Mouse (Mus musculus) MEL (cell line): ENCODE measurements around the gene Kcnab1. TPM values are rescaled to one million over a fixed set of nuclear protein-coding genes. Genes with fewer than 3 reads are reported as not detected.
A peak's percentile ranks its signal among the peaks of the same experiment; 100 is the strongest.

Experiments
- DNase-seq: peaks from one replicate; pipeline ENCODE4 v3.0.0; 2011; ENCODE audit warnings: low read depth, low spot score
- H3K27ac ChIP-seq: 2 replicates; pipeline ENCODE4 v1.5.1; 2012; ENCODE audit warnings: low read depth, mild to moderate bottlenecking, control low read depth, low read length, moderate library complexity; ENCODE audit not compliant: control insufficient read depth
- H3K27me3 ChIP-seq, 2 experiments: fragments of 150-350 bp in 1 of 2; sonication (generic) in 1 of 2; 2 replicates each; pipeline ENCODE4 v1.6.1; 2012; ENCODE audit warnings: low read length in 2 of 2, mild to moderate bottlenecking in 2 of 2, improper control_type of control experiment in 1 of 2, moderate library complexity in 1 of 2; ENCODE audit not compliant: insufficient read depth in 2 of 2, control insufficient read depth in 1 of 2
- H3K36me3 ChIP-seq, 2 experiments: 2 replicates each; pipeline ENCODE4 v1.6.1; 2012 to 2014; ENCODE audit warnings: low read length in 2 of 2, improper control_type of control experiment in 1 of 2, inconsistent platforms in 1 of 2, mild to moderate bottlenecking in 1 of 2; ENCODE audit not compliant: insufficient read depth in 2 of 2, control insufficient read depth in 1 of 2
- H3K4me1 ChIP-seq, 2 experiments: fragments of 150-350 bp in 1 of 2; sonication (generic) in 1 of 2; 2 replicates each; pipeline ENCODE4 v1.6.1; 2012; ENCODE audit warnings: low read length in 2 of 2, improper control_type of control experiment in 1 of 2, mild to moderate bottlenecking in 1 of 2; ENCODE audit not compliant: insufficient read depth in 2 of 2, control insufficient read depth in 1 of 2
- H3K4me3 ChIP-seq, 2 experiments: fragments of 150-350 bp in 1 of 2; sonication (generic) in 1 of 2; 2 replicates each; pipeline ENCODE4 v1.5.1; 2012; ENCODE audit warnings: low read depth in 2 of 2, low read length in 2 of 2, mild to moderate bottlenecking in 2 of 2, moderate library complexity in 2 of 2, control low read depth in 1 of 2, improper control_type of control experiment in 1 of 2; ENCODE audit not compliant: control insufficient read depth in 1 of 2, insufficient read depth in 1 of 2
- H3K79me2 ChIP-seq: 2 replicates; pipeline ENCODE4 v1.6.1; 2012; ENCODE audit warnings: mild to moderate bottlenecking, low read length, moderate library complexity; ENCODE audit not compliant: control insufficient read depth, poor library complexity, insufficient read depth
- H3K9ac ChIP-seq: 2 replicates; pipeline ENCODE4 v1.6.1; 2012; ENCODE audit warnings: low read depth, mild to moderate bottlenecking, control low read depth, low read length, moderate library complexity; ENCODE audit not compliant: control insufficient read depth, poor library complexity, severe bottlenecking
- H3K9me3 ChIP-seq: fragments of 150-350 bp; sonication (generic); replicated peaks from 2 replicates; pipeline ENCODE4 v1.6.1; 2012; ENCODE audit warnings: mild to moderate bottlenecking, low read length, improper control_type of control experiment, moderate library complexity; ENCODE audit not compliant: insufficient read depth
- CHD1 ChIP-seq: IDR thresholded peaks from 2 replicates; pipeline ENCODE4 v1.6.1; 2012; ENCODE audit warnings: low read depth, mild to moderate bottlenecking, inconsistent platforms, low read length, improper control_type of control experiment
- CHD2 ChIP-seq: IDR thresholded peaks from 2 replicates; pipeline ENCODE4 v1.6.1; 2011; ENCODE audit warnings: low read length, improper control_type of control experiment
- CTCF ChIP-seq, 3 experiments: IDR thresholded peaks in 2 of 3; conservative IDR thresholded peaks in 1 of 3; 2 replicates each; pipeline ENCODE4 v1.5.1; 2011 to 2012; ENCODE audit warnings: low read length in 3 of 3, low read depth in 2 of 3, mild to moderate bottlenecking in 2 of 3, improper control_type of control experiment in 1 of 3, inconsistent platforms in 1 of 3, mixed read lengths in 1 of 3, moderate library complexity in 1 of 3; ENCODE audit not compliant: control insufficient read depth in 1 of 3, insufficient read depth in 1 of 3, poor library complexity in 1 of 3, severe bottlenecking in 1 of 3
- E2F4 ChIP-seq: IDR thresholded peaks from 2 replicates; pipeline ENCODE4 v1.6.1; 2011; ENCODE audit warnings: low read depth, low read length, improper control_type of control experiment, borderline replicate concordance
- EP300 ChIP-seq, 2 experiments: IDR thresholded peaks; 2 replicates each; pipeline ENCODE4 v1.6.1; 2011; ENCODE audit warnings: improper control_type of control experiment in 2 of 2, low read length in 2 of 2, low read depth in 1 of 2, mild to moderate bottlenecking in 1 of 2
- ETS1 ChIP-seq: IDR thresholded peaks from 2 replicates; pipeline ENCODE4 v1.6.1; 2012; ENCODE audit warnings: low read depth, mild to moderate bottlenecking, inconsistent platforms, low read length, improper control_type of control experiment, moderate library complexity
- HCFC1 ChIP-seq: IDR thresholded peaks from 2 replicates; pipeline ENCODE4 v1.6.1; 2012; ENCODE audit warnings: low read depth, mild to moderate bottlenecking, inconsistent platforms, low read length, improper control_type of control experiment, moderate library complexity
- JUND ChIP-seq: IDR thresholded peaks from 2 replicates; pipeline ENCODE4 v1.6.1; 2011; ENCODE audit warnings: low read depth, mild to moderate bottlenecking, improper control_type of control experiment, low read length
- KAT2A ChIP-seq: conservative IDR thresholded peaks from 2 replicates; pipeline ENCODE4 v1.6.1; 2012; ENCODE audit warnings: low read depth, low read length, improper control_type of control experiment, inconsistent platforms
- MAFK ChIP-seq: IDR thresholded peaks from 2 replicates; pipeline ENCODE4 v1.6.1; 2011; ENCODE audit warnings: low read depth, mild to moderate bottlenecking, low read length, improper control_type of control experiment, borderline replicate concordance
- MAX ChIP-seq: IDR thresholded peaks from 2 replicates; pipeline ENCODE4 v1.6.1; 2011; ENCODE audit warnings: low read length, improper control_type of control experiment
- MAZ ChIP-seq: IDR thresholded peaks from 2 replicates; pipeline ENCODE4 v1.6.1; 2012; ENCODE audit warnings: low read depth, mild to moderate bottlenecking, inconsistent platforms, low read length, improper control_type of control experiment
- MEF2A ChIP-seq: IDR thresholded peaks from 2 replicates; pipeline ENCODE4 v1.6.1; 2014; ENCODE audit warnings: low read depth, mild to moderate bottlenecking, inconsistent platforms, low read length, improper control_type of control experiment; ENCODE audit not compliant: poor library complexity, insufficient replicate concordance, severe bottlenecking; ENCODE audit errors: extremely low read depth
- MXI1 ChIP-seq: IDR thresholded peaks from 2 replicates; pipeline ENCODE4 v1.6.1; 2011; ENCODE audit warnings: mild to moderate bottlenecking, low read depth, low read length, improper control_type of control experiment
- MYC ChIP-seq: IDR thresholded peaks from 2 replicates; pipeline ENCODE4 v1.6.1; 2011; ENCODE audit warnings: low read depth, mild to moderate bottlenecking, low read length, improper control_type of control experiment, moderate library complexity
- NELFE ChIP-seq: IDR thresholded peaks from 2 replicates; pipeline ENCODE4 v1.6.1; 2011; ENCODE audit warnings: low read depth, low read length, improper control_type of control experiment
- NRF1 ChIP-seq: IDR thresholded peaks from 2 replicates; pipeline ENCODE4 v1.6.1; 2014; ENCODE audit warnings: low read depth, mild to moderate bottlenecking, inconsistent platforms, low read length, improper control_type of control experiment, moderate library complexity; ENCODE audit not compliant: poor library complexity, insufficient read depth, severe bottlenecking
- POLR2AphosphoS2 ChIP-seq: IDR thresholded peaks from 2 replicates; pipeline ENCODE4 v1.6.1; 2011; ENCODE audit warnings: low read length, improper control_type of control experiment
- POLR2AphosphoS5 ChIP-seq: IDR thresholded peaks from 2 replicates; pipeline ENCODE4 v1.6.1; 2012; ENCODE audit warnings: low read depth, borderline replicate concordance, mild to moderate bottlenecking, inconsistent platforms, low read length, moderate library complexity, mixed read lengths
- RAD21 ChIP-seq: IDR thresholded peaks from 2 replicates; pipeline ENCODE4 v1.6.1; 2011; ENCODE audit warnings: mild to moderate bottlenecking, low read depth, low read length, improper control_type of control experiment
- RCOR1 ChIP-seq: IDR thresholded peaks from 2 replicates; pipeline ENCODE4 v1.6.1; 2012; ENCODE audit warnings: low read depth, mild to moderate bottlenecking, inconsistent platforms, low read length, improper control_type of control experiment
- SMC3 ChIP-seq: IDR thresholded peaks from 2 replicates; pipeline ENCODE4 v1.6.1; 2011; ENCODE audit warnings: low read depth, low read length, improper control_type of control experiment
- TBP ChIP-seq: IDR thresholded peaks from 2 replicates; pipeline ENCODE4 v1.8.0; 2011; ENCODE audit warnings: low read depth, low read length, improper control_type of control experiment
- UBTF ChIP-seq: IDR thresholded peaks from 2 replicates; pipeline ENCODE4 v1.6.1; 2012; ENCODE audit warnings: low read depth, mild to moderate bottlenecking, inconsistent platforms, low read length, improper control_type of control experiment, moderate library complexity, borderline replicate concordance; ENCODE audit not compliant: insufficient read depth
- USF1 ChIP-seq: IDR thresholded peaks from 2 replicates; pipeline ENCODE4 v1.6.1; 2014; ENCODE audit warnings: low read depth, mild to moderate bottlenecking, inconsistent platforms, low read length, improper control_type of control experiment, moderate library complexity
- ZC3H11A ChIP-seq: IDR thresholded peaks from 2 replicates; pipeline ENCODE4 v1.6.1; 2012; ENCODE audit warnings: low read depth, mild to moderate bottlenecking, inconsistent platforms, low read length, improper control_type of control experiment
- ZKSCAN1 ChIP-seq: IDR thresholded peaks from 2 replicates; pipeline ENCODE4 v1.6.1; 2012; ENCODE audit warnings: low read depth, mild to moderate bottlenecking, inconsistent platforms, low read length, improper control_type of control experiment, moderate library complexity
- ZMIZ1 ChIP-seq: IDR thresholded peaks from 2 replicates; pipeline ENCODE4 v1.6.1; 2012; ENCODE audit warnings: low read depth, mild to moderate bottlenecking, inconsistent platforms, low read length, improper control_type of control experiment, moderate library complexity
- ZNF384 ChIP-seq: IDR thresholded peaks from 2 replicates; pipeline ENCODE4 v1.6.1; 2012; ENCODE audit warnings: low read depth, mild to moderate bottlenecking, inconsistent platforms, low read length, improper control_type of control experiment
- polyA plus RNA-seq, 2 experiments: library from polyadenylated mRNA; stranded (reverse) in 1 of 2; unstranded in 1 of 2; fragments of >175 nt in 1 of 2; fragments of >200 nt in 1 of 2; gene quantifications; 2 replicates each; pipeline versions ENCODE4 v1.2.1 to v1.2.4; 2012; ENCODE audit warnings: low replicate concordance in 2 of 2, low read depth in 1 of 2; ENCODE audit not compliant: insufficient read length in 2 of 2, insufficient read depth in 1 of 2, missing spikeins in 1 of 2
- total RNA-seq: library from RNA; depleted of rRNA; stranded (reverse); fragments of 300-350 nt; gene quantifications from 2 replicates; pipeline ENCODE4 v1.2.3, GENCODE M21; 2012

Gene Kcnab1
- total and polyA plus RNA-seq, 3 experiments, result 0.06 to 0.08 TPM; not detected in 1

DNA sequence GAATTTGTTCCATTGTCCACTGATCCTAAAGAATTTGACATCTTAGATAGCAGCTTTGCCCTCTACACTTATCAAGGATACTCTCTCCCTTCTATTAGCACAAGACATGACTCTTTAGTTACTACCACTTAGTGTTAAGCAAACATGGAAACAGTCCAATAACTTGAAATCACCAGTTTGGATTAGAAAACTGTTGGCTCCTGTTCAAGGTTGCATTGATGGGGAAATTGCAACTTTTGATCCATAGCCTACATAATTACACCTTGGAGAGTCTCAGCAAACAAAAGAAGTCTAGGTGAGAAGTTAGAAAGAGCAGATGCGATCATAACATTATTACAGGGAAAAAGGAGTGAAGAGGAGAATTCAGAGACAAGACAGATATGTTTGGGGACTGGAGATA, 237.0 kb downstream of the Kcnab1 start:
- Histone ChIP-seq H3K4me3 (no peak overlapping the region), H3K27ac (no peak overlapping the region), H3K9ac (no peak overlapping the region), H3K27me3 (no peaks in the 10 kb centered on the region), H3K4me1 (no peaks in the 10 kb centered on the region), H3K36me3 (no peaks in the 10 kb centered on the region; a peak in 1 of 4 replicates), H3K79me2 (no peaks in the 10 kb centered on the region), H3K9me3 (no peaks in the 10 kb centered on the region)
- DNase-seq, result no peak
- TF ChIP-seq CHD1, result no peak

GRCm38 (mm10) chr3:65352278-65353127, 243.3 kb downstream of the Kcnab1 start:
- no peaks in the 10 kb centered on the region for H3K27me3 ChIP-seq
- no peaks in the 10 kb centered on the region for H3K9me3 ChIP-seq
- H3K79me2 ChIP-seq, result no peaks in the 10 kb centered on the region
- peak; percentile 46 for DNase-seq
- no peak overlapping the region for H3K4me3 ChIP-seq
- H3K4me1 ChIP-seq, result peaks cover 0 to 13% of the 10 kb centered on the region in 2 experiments; a peak in 2 of 4 replicates
- H3K27ac ChIP-seq, result no peak overlapping the region
- H3K9ac ChIP-seq, result no peak overlapping the region
- H3K36me3 ChIP-seq, result peaks cover 0 to 13% of the 10 kb centered on the region in 2 experiments; a peak in 2 of 4 replicates
- TF ChIP-seq NRF1 (no peak), RAD21 (peak; percentile 62), MYC (peak; percentile 62; the same call in 1 of the 2 replicates), TBP (no peak), ZC3H11A (0 out of 2 replicates have a peak, but pooled peaks have one; percentile 24), CHD2 (no peak), MAZ (no peak), ETS1 (no peak), ZKSCAN1 (no peak), MAX (peak; percentile 26; the same call in 1 of the 2 replicates), MEF2A (no peak), SMC3 (peak; percentile 47), ZNF384 (peak; percentile 77), RCOR1 (no peak), CTCF (IDR thresholded peaks at IDR 0.05 in 2 of 3, conservative IDR thresholded peaks at IDR 0.05 in 1 of 3; ENCODE audit: control insufficient read depth in 1 of 3, insufficient read depth in 1 of 3, low read depth in 2 of 3, low read length in 3 of 3, poor library complexity in 1 of 3, severe bottlenecking in 1 of 3) (peak in 2 of 3 experiments; percentile 34 to 69; a peak in 4 of 6 replicates), NELFE (no peak), E2F4 (no peak), POLR2AphosphoS2 (no peak), MAFK (no peak), ZMIZ1 (no peak), USF1 (no peak), JUND (no peak), UBTF (no peak), POLR2AphosphoS5 (no peak), EP300 (IDR thresholded peaks at IDR 0.05; ENCODE audit: low read depth in 1 of 2, low read length in 2 of 2) (no peak), KAT2A (no peak), HCFC1 (no peak), MXI1 (peak; percentile 22; the same call in 1 of the 2 replicates)
